16 mouse cellular contexts compared by ENCODE assay signal in the genomic region with DNA sequence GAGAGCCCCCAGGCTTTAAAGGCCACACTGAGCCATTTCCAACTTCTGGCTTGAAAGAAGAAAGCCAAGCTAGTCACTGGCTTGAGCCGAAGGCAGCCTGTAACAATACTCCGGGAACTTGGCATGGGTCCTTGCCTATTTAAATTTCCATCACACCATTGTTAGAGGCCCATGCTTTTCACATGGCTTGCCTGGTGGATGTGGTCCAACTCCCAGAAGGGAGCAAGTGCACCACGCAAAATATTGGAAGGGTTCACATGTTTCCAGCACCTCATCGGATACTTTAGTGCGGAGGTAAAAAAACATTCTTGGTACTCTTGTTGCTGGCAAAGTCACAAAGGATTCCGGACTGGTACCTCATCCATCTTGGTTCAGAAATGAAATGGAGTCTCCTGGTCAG.
DNase-seq lines count a peak whose midpoint lies in the region; ATAC-seq lines count a peak whose summit lies in the region.
"Had no signal": no experiment of that assay in that cellular context is flagged by ENCODE, and none has a peak within 500 bp of the region (broad histone marks: within the 10 kb centered on the region; RNA-seq: fewer than 3 reads in every experiment).

No protein-coding gene starts in this region.

- 77% methylated on average over 6 of the region's 6 CpGs for WGBS in embryonic facial prominence, embryonic 14.5 days
- 91% methylated on average over 6 of the region's 6 CpGs for WGBS in embryonic facial prominence, embryonic 10.5 days
- WGBS in hindbrain, embryonic 15.5 days = 66% methylated on average over 6 of the region's 6 CpGs
- 81% methylated on average over 6 of the region's 6 CpGs for WGBS in hindbrain, embryonic 12.5 days

- H3K4me3 ChIP-seq in embryonic facial prominence, embryonic 14.5 days (ENCODE audit: low read depth, low read length) = no peak overlapping the region
- no peak overlapping the region for H3K4me3 ChIP-seq in embryonic facial prominence, embryonic 10.5 days
- no peak overlapping the region for H3K4me3 ChIP-seq in hindbrain, embryonic 15.5 days
- no peak overlapping the region for H3K4me3 ChIP-seq in hindbrain, embryonic 12.5 days
- H3K4me3 ChIP-seq: embryonic facial prominence, embryonic 13.5 days; intestine, embryonic 15.5 days had no signal

- peak; percentile 43 for DNase-seq in embryonic facial prominence, embryonic 14.5 days (ENCODE audit: low spot score)
- no peak for DNase-seq in embryonic facial prominence, embryonic 10.5 days (ENCODE audit: low spot score)
- DNase-seq in right cerebral cortex, adult 18-20 months = peak; percentile 8
- no peak for DNase-seq in right cerebral cortex, postnatal 14 days
- no peak for DNase-seq in kidney, adult 9 months
- no peak for DNase-seq in testis, postnatal 10 days (ENCODE audit: low spot score)
- DNase-seq: adrenal gland, adult 8-10 months; B cell, adult 2 months; heart, postnatal 10 days; kidney, postnatal 14 days; liver, postnatal 0 days; thymus, postnatal 14 days had no signal

- H3K36me3 ChIP-seq in embryonic facial prominence, embryonic 14.5 days (ENCODE audit: control insufficient read depth, insufficient read depth, low read length) = no peaks in the 10 kb centered on the region
- no peaks in the 10 kb centered on the region for H3K36me3 ChIP-seq in embryonic facial prominence, embryonic 10.5 days (replicated peaks)
- H3K36me3 ChIP-seq in hindbrain, embryonic 15.5 days = no peaks in the 10 kb centered on the region
- no peaks in the 10 kb centered on the region for H3K36me3 ChIP-seq in hindbrain, embryonic 12.5 days
- H3K36me3 ChIP-seq: embryonic facial prominence, embryonic 13.5 days; intestine, embryonic 15.5 days had no signal

- no peaks in the 10 kb centered on the region for H3K4me1 ChIP-seq in embryonic facial prominence, embryonic 14.5 days (ENCODE audit: control insufficient read depth, insufficient read depth, low read length)
- no peaks in the 10 kb centered on the region for H3K4me1 ChIP-seq in embryonic facial prominence, embryonic 10.5 days
- H3K4me1 ChIP-seq in hindbrain, embryonic 15.5 days (replicated peaks) = peaks cover 25% of the 10 kb centered on the region
- peaks cover 8% of the 10 kb centered on the region for H3K4me1 ChIP-seq in hindbrain, embryonic 12.5 days
- H3K4me1 ChIP-seq: intestine, embryonic 15.5 days had no signal

- no peak for ATAC-seq in embryonic facial prominence, embryonic 14.5 days (ENCODE audit: low read depth)
- no peak for ATAC-seq in hindbrain, embryonic 15.5 days (ENCODE audit: low FRiP score, low read depth)
- no peak for ATAC-seq in hindbrain, embryonic 12.5 days (ENCODE audit: low FRiP score)
- ATAC-seq: intestine, embryonic 15.5 days; liver, postnatal 0 days had no signal

- no peaks in the 10 kb centered on the region for H3K27me3 ChIP-seq in embryonic facial prominence, embryonic 14.5 days (replicated peaks; ENCODE audit: control insufficient read depth, insufficient read depth, low read length)
- no peaks in the 10 kb centered on the region for H3K27me3 ChIP-seq in embryonic facial prominence, embryonic 10.5 days (replicated peaks; ENCODE audit: low read depth, poor library complexity, severe bottlenecking)
- H3K27me3 ChIP-seq in hindbrain, embryonic 15.5 days = peaks cover 10% of the 10 kb centered on the region
- peaks cover 2% of the 10 kb centered on the region; the same call in 1 of the 2 replicates for H3K27me3 ChIP-seq in hindbrain, embryonic 12.5 days
- H3K27me3 ChIP-seq: intestine, embryonic 15.5 days had no signal

- no peaks in the 10 kb centered on the region for H3K9me3 ChIP-seq in embryonic facial prominence, embryonic 14.5 days (ENCODE audit: control insufficient read depth, low read length)
- no peaks in the 10 kb centered on the region for H3K9me3 ChIP-seq in embryonic facial prominence, embryonic 10.5 days
- no peaks in the 10 kb centered on the region for H3K9me3 ChIP-seq in hindbrain, embryonic 15.5 days
- no peaks in the 10 kb centered on the region for H3K9me3 ChIP-seq in hindbrain, embryonic 12.5 days (replicated peaks)
- H3K9me3 ChIP-seq: embryonic facial prominence, embryonic 13.5 days; intestine, embryonic 15.5 days had no signal

- no peak overlapping the region for H3K9ac ChIP-seq in embryonic facial prominence, embryonic 14.5 days (ENCODE audit: low read depth, low read length)
- no peak overlapping the region for H3K9ac ChIP-seq in hindbrain, embryonic 15.5 days
- H3K9ac ChIP-seq in hindbrain, embryonic 12.5 days = no peak overlapping the region
- H3K9ac ChIP-seq: embryonic facial prominence, embryonic 13.5 days; intestine, embryonic 15.5 days; liver, postnatal 0 days had no signal

- no peak overlapping the region for H3K27ac ChIP-seq in embryonic facial prominence, embryonic 14.5 days (replicated peaks; ENCODE audit: low read depth, low read length)
- no peak overlapping the region for H3K27ac ChIP-seq in embryonic facial prominence, embryonic 10.5 days (replicated peaks)
- H3K27ac ChIP-seq in hindbrain, embryonic 15.5 days (replicated peaks) = 0 out of 2 replicates have a peak overlapping the region, but pooled peaks have one; percentile 6
- H3K27ac ChIP-seq in hindbrain, embryonic 12.5 days = no peak overlapping the region
- H3K27ac ChIP-seq: embryonic facial prominence, embryonic 13.5 days; intestine, embryonic 15.5 days had no signal

- no peak overlapping the region for H3K4me2 ChIP-seq in embryonic facial prominence, embryonic 14.5 days (ENCODE audit: low read depth, low read length)
- H3K4me2 ChIP-seq in hindbrain, embryonic 15.5 days = no peak overlapping the region
- no peak overlapping the region for H3K4me2 ChIP-seq in hindbrain, embryonic 12.5 days (replicated peaks)
- H3K4me2 ChIP-seq: embryonic facial prominence, embryonic 13.5 days; intestine, embryonic 15.5 days had no signal

Comparison
In these comparisons a context has a peak if more than half of its experiments do, and no peak if none do; other contexts are left out.
1. DNase-seq: peak in embryonic facial prominence, embryonic 14.5 days (single experiment) and right cerebral cortex, adult 18-20 months (single experiment); none in embryonic facial prominence, embryonic 10.5 days (single experiment), right cerebral cortex, postnatal 14 days (single experiment), kidney, adult 9 months (single experiment) and testis, postnatal 10 days (single experiment).